Mouse (Mus musculus): ENCODE data around the gene Ppfia3. TPM values are rescaled to one million over a fixed set of nuclear protein-coding genes. Genes with fewer than 3 reads are reported as not detected.
"Not testable (repeated sequence)": the region's sequence is repeated elsewhere in the genome, so short reads cannot be mapped to it uniquely, and the experiment has no call there.

Ppfia3 gene
- polyA plus RNA-seq, 1 experiment: 84.3 TPM

GRCm38 (mm10) chr7:45401521-45402085, 34.8 kb upstream of the Ppfia3 start:
- 67% methylated on average over 10 of the region's 10 CpGs for WGBS
- Histone ChIP-seq H3K4me1 (ENCODE audit: control insufficient read depth, insufficient read depth, low read length) (no peaks in the 10 kb centered on the region; the same call in 1 of the 2 replicates), H3K27me3 (ENCODE audit: control insufficient read depth, insufficient read depth, low read length) (peaks cover 3% of the 10 kb centered on the region; the same call in 1 of the 2 replicates), H3K4me3 (replicated peaks; ENCODE audit: insufficient read depth, low read depth, low read length) (no peak overlapping the region), H3K27ac (ENCODE audit: insufficient read depth, low read length) (no peak overlapping the region)
- TF ChIP-seq POLR2A (IDR thresholded peaks at IDR 0.05; ENCODE audit: borderline replicate concordance, insufficient read depth, low read length): no peak
- no peak for TF ChIP-seq CTCF (IDR thresholded peaks at IDR 0.05; ENCODE audit: borderline replicate concordance, insufficient read depth, low read depth, low read length)
- DNase-seq: no peak

GRCm38 (mm10) chr7:45396787-45397186, 30.0 kb upstream of the Ppfia3 start:
- Histone ChIP-seq H3K4me1 (ENCODE audit: control insufficient read depth, insufficient read depth, low read length) (0 out of 2 replicates have a peak, but pooled peaks cover 2% of the 10 kb centered on the region), H3K4me3 (replicated peaks; ENCODE audit: insufficient read depth, low read depth, low read length) (no peak overlapping the region), H3K27ac (ENCODE audit: insufficient read depth, low read length) (no peak overlapping the region), H3K27me3 (ENCODE audit: control insufficient read depth, insufficient read depth, low read length) (no peaks in the 10 kb centered on the region)
- TF ChIP-seq POLR2A (IDR thresholded peaks at IDR 0.05; ENCODE audit: borderline replicate concordance, insufficient read depth, low read length) (no peak), CTCF (IDR thresholded peaks at IDR 0.05; ENCODE audit: borderline replicate concordance, insufficient read depth, low read depth, low read length) (no peak)
- no peak for DNase-seq
- 81% methylated on average over 2 of the region's 2 CpGs for WGBS

GRCm38 (mm10) chr7:45396337-45396775, 29.5 kb upstream of the Ppfia3 start:
- 0 out of 2 replicates have a peak, but pooled peaks have one; percentile 5 for TF ChIP-seq CTCF (IDR thresholded peaks at IDR 0.05; ENCODE audit: borderline replicate concordance, insufficient read depth, low read depth, low read length)
- Histone ChIP-seq H3K4me3 (replicated peaks; ENCODE audit: insufficient read depth, low read depth, low read length) (peak overlapping the region; percentile 48), H3K27ac (ENCODE audit: insufficient read depth, low read length) (peak overlapping the region; percentile 19; the same call in 1 of the 2 replicates)
- H3K27me3 ChIP-seq (ENCODE audit: control insufficient read depth, insufficient read depth, low read length); DNase-seq; H3K4me1 ChIP-seq (ENCODE audit: control insufficient read depth, insufficient read depth, low read length): not testable (repeated sequence)
- under 1% methylated on average over 3 of the region's 3 CpGs for WGBS

- Histone ChIP-seq H3K27ac (ENCODE audit: insufficient read depth, low read length) (peak within 1 kb of the TSS; percentile 45), H3K4me1 (ENCODE audit: control insufficient read depth, insufficient read depth, low read length) (0 out of 2 replicates have a peak, but pooled peaks cover 2% of the 10 kb centered on the region), H3K4me3 (replicated peaks; ENCODE audit: insufficient read depth, low read depth, low read length) (peak within 1 kb of the TSS; percentile 71), H3K27me3 (ENCODE audit: control insufficient read depth, insufficient read depth, low read length) (no peaks in the 10 kb centered on the region)
- under 1% methylated on average over 60 of the region's 60 CpGs for WGBS
- TF ChIP-seq CTCF (IDR thresholded peaks at IDR 0.05; ENCODE audit: borderline replicate concordance, insufficient read depth, low read depth, low read length) (no peak), POLR2A (IDR thresholded peaks at IDR 0.05; ENCODE audit: borderline replicate concordance, insufficient read depth, low read length) (peak; percentile 83)
- peak; percentile 100 for DNase-seq
Measured at GRCm38 (mm10) chr7:45395578-45396336, 28.9 kb upstream of the Ppfia3 start, which contains the start of gene Snrnp70. Gene Snrnp70, minus strand, starts transcription at chr7:45395742.

- under 1% methylated on average over 20 of the region's 20 CpGs for WGBS
- TF ChIP-seq CTCF (IDR thresholded peaks at IDR 0.05; ENCODE audit: borderline replicate concordance, insufficient read depth, low read depth, low read length) (no peak), POLR2A (IDR thresholded peaks at IDR 0.05; ENCODE audit: borderline replicate concordance, insufficient read depth, low read length) (no peak)
- peak overlapping the region; percentile 71 for H3K4me3 ChIP-seq (replicated peaks; ENCODE audit: insufficient read depth, low read depth, low read length)
Measured at GRCm38 (mm10) chr7:45395129-45395541, 28.3 kb upstream of the Ppfia3 start.

GRCm38 (mm10) chr7:45386077-45386476, 19.3 kb upstream of the Ppfia3 start:
- TF ChIP-seq CTCF (IDR thresholded peaks at IDR 0.05; ENCODE audit: borderline replicate concordance, insufficient read depth, low read depth, low read length) (peak; percentile 14; the same call in 1 of the 2 replicates), POLR2A (IDR thresholded peaks at IDR 0.05; ENCODE audit: borderline replicate concordance, insufficient read depth, low read length) (no peak)
- WGBS: 92% methylated on average over 3 of the region's 3 CpGs
- no peak overlapping the region for H3K27ac ChIP-seq (ENCODE audit: insufficient read depth, low read length)

More at GRCm38 (mm10) chr7:45395129-45395541, 28.3 kb upstream of the Ppfia3 start:
- H3K27ac ChIP-seq (ENCODE audit: insufficient read depth, low read length): peak overlapping the region; percentile 45
- H3K27me3 ChIP-seq (ENCODE audit: control insufficient read depth, insufficient read depth, low read length): no peaks in the 10 kb centered on the region
- no peak for DNase-seq
- 0 out of 2 replicates have a peak, but pooled peaks cover 2% of the 10 kb centered on the region for H3K4me1 ChIP-seq (ENCODE audit: control insufficient read depth, insufficient read depth, low read length)

GRCm38 (mm10) chr7:45376057-45376456, 9.2 kb upstream of the Ppfia3 start:
- DNase-seq: no peak

More at GRCm38 (mm10) chr7:45386077-45386476, 19.3 kb upstream of the Ppfia3 start:
- Histone ChIP-seq H3K4me1 (ENCODE audit: control insufficient read depth, insufficient read depth, low read length) (no peaks in the 10 kb centered on the region), H3K4me3 (replicated peaks; ENCODE audit: insufficient read depth, low read depth, low read length) (no peak overlapping the region), H3K27me3 (ENCODE audit: control insufficient read depth, insufficient read depth, low read length) (no peaks in the 10 kb centered on the region)
- DNase-seq: no peak

More at GRCm38 (mm10) chr7:45376057-45376456, 9.2 kb upstream of the Ppfia3 start:
- 36% methylated on average over 1 of the region's 1 CpGs for WGBS
- H3K4me3 ChIP-seq (replicated peaks; ENCODE audit: insufficient read depth, low read depth, low read length): no peak overlapping the region
- H3K4me1 ChIP-seq (ENCODE audit: control insufficient read depth, insufficient read depth, low read length): no peaks in the 10 kb centered on the region
- H3K27ac ChIP-seq (ENCODE audit: insufficient read depth, low read length): no peak overlapping the region
- no peaks in the 10 kb centered on the region for H3K27me3 ChIP-seq (ENCODE audit: control insufficient read depth, insufficient read depth, low read length)
- TF ChIP-seq CTCF (IDR thresholded peaks at IDR 0.05; ENCODE audit: borderline replicate concordance, insufficient read depth, low read depth, low read length) (no peak), POLR2A (IDR thresholded peaks at IDR 0.05; ENCODE audit: borderline replicate concordance, insufficient read depth, low read length) (no peak)
